Mouse (Mus musculus) lung, postnatal 0 days (tissue): Measurements from ENCODE around the gene Iqsec1. TPM values are rescaled to one million over a fixed set of nuclear protein-coding genes. Genes with fewer than 3 reads are reported as not detected.
A peak's percentile ranks its signal among the peaks of the same experiment; 100 is the strongest.

ENCODE experiments used
- ATAC-seq: fragments of 200-750 bp; cut with Nextera tagmentation; 2 replicates; pipeline ENCODE4 v1.8.0; 2017; ENCODE audit warnings: moderate library complexity
- DNase-seq: peaks from one replicate; pipeline ENCODE4 v3.0.0-alpha.2; 2016; ENCODE audit warnings: low spot score
- H3K27ac ChIP-seq: fragments of 300-500 bp; sonication (generic); 2 replicates; pipeline ENCODE4 v1.5.1; 2014; ENCODE audit warnings: antibody characterized with exemption, mild to moderate bottlenecking, low read length, mixed read lengths
- H3K27me3 ChIP-seq: fragments of 300-500 bp; sonication (generic); replicated peaks from 2 replicates; pipeline ENCODE4 v1.6.1; 2014; ENCODE audit warnings: low read length, mixed read lengths; ENCODE audit not compliant: insufficient read depth
- H3K36me3 ChIP-seq: fragments of 300-500 bp; sonication (generic); 2 replicates; pipeline ENCODE4 v1.6.1; 2014; ENCODE audit warnings: low read length, mixed read lengths; ENCODE audit not compliant: insufficient read depth
- H3K4me1 ChIP-seq: fragments of 300-500 bp; sonication (generic); 2 replicates; pipeline ENCODE4 v1.6.1; 2014; ENCODE audit warnings: antibody characterized with exemption, low read depth, low read length, mixed read lengths; ENCODE audit not compliant: insufficient read depth
- H3K4me2 ChIP-seq: fragments of 300-500 bp; sonication (generic); replicated peaks from 2 replicates; pipeline ENCODE4 v1.6.1; 2014; ENCODE audit warnings: low read depth, mild to moderate bottlenecking, low read length, moderate library complexity, mixed read lengths
- H3K4me3 ChIP-seq: fragments of 300-500 bp; sonication (generic); 2 replicates; pipeline ENCODE4 v1.5.1; 2014; ENCODE audit warnings: low read depth, low read length
- H3K9ac ChIP-seq: fragments of 300-500 bp; sonication (generic); replicated peaks from 2 replicates; pipeline ENCODE4 v1.6.1; 2014; ENCODE audit warnings: low read depth, mild to moderate bottlenecking
- H3K9me3 ChIP-seq: fragments of 300-500 bp; sonication (generic); 2 replicates; pipeline ENCODE4 v1.6.1; 2016; ENCODE audit warnings: low read length, mixed read lengths
- CTCF ChIP-seq: IDR thresholded peaks from 2 replicates; pipeline ENCODE4 v1.5.1; 2016; ENCODE audit warnings: antibody characterized with exemption, mild to moderate bottlenecking
- EP300 ChIP-seq: IDR thresholded peaks from 2 replicates; pipeline ENCODE4 v1.6.1; 2016; ENCODE audit warnings: antibody characterized with exemption, mild to moderate bottlenecking, control low read depth
- WGBS: fragments of 180-500 bp; shearing (Covaris S2); extraction: QIAGEN DNeasy Blood & Tissue Kit; methylation state at CpG from one replicate; pipeline ENCODE4 v1.1.7; 2014; 5-methylcytosine and 5-hydroxymethylcytosine counted together
- polyA plus RNA-seq: library from polyadenylated mRNA; unstranded; fragments of >200 nt; fragmentation: Nextera tagmentation; extraction: Ambion mirVana; gene quantifications from 2 replicates; pipeline ENCODE4 v1.2.1, GENCODE M21; 2015

The Iqsec1 gene
- polyA plus RNA-seq, 1 experiment from 2014 or later = 18.6 TPM

- Histone ChIP-seq H3K4me1 (no peaks in the 10 kb centered on the region), H3K4me2 (no peak overlapping the region), H3K36me3 (no peaks in the 10 kb centered on the region), H3K4me3 (no peak overlapping the region), H3K27ac (no peak overlapping the region), H3K9ac (no peak overlapping the region), H3K27me3 (no peaks in the 10 kb centered on the region), H3K9me3 (no peaks in the 10 kb centered on the region)
- no peak for DNase-seq
- WGBS = 50% methylated on average over 4 of the region's 4 CpGs
- TF ChIP-seq CTCF = no peak
- no peak for TF ChIP-seq EP300
- no peak for ATAC-seq
These were observed 23.1 kb upstream of the Iqsec1 start for GRCm38 (mm10) chr6:91011568-91011967.

- Histone ChIP-seq H3K9ac (no peak overlapping the region), H3K36me3 (no peaks in the 10 kb centered on the region), H3K4me2 (no peak overlapping the region), H3K4me1 (no peaks in the 10 kb centered on the region), H3K4me3 (no peak overlapping the region), H3K27me3 (no peaks in the 10 kb centered on the region), H3K9me3 (no peaks in the 10 kb centered on the region), H3K27ac (no peak overlapping the region)
- no peak for ATAC-seq
- DNase-seq = no peak
- 89% methylated on average over 3 of the region's 3 CpGs for WGBS
- no peak for TF ChIP-seq CTCF
- no peak for TF ChIP-seq EP300
These were observed 19.9 kb upstream of the Iqsec1 start for GRCm38 (mm10) chr6:91008284-91008830.

GRCm38 (mm10) chr6:91007207-91007606, 18.7 kb upstream of the Iqsec1 start:
- DNase-seq (no peak), ATAC-seq (no peak)
- no peak overlapping the region for H3K4me3 ChIP-seq

GRCm38 (mm10) chr6:91004157-91004556, 15.7 kb upstream of the Iqsec1 start:
- 90% methylated on average over 2 of the region's 2 CpGs for WGBS
- Histone ChIP-seq H3K9me3 (no peaks in the 10 kb centered on the region), H3K36me3 (no peaks in the 10 kb centered on the region), H3K4me3 (no peak overlapping the region), H3K4me2 (no peak overlapping the region), H3K4me1 (no peaks in the 10 kb centered on the region), H3K27ac (no peak overlapping the region), H3K9ac (no peak overlapping the region), H3K27me3 (no peaks in the 10 kb centered on the region)
- no peak for ATAC-seq
- no peak for TF ChIP-seq CTCF
- no peak for TF ChIP-seq EP300
- no peak for DNase-seq

More at GRCm38 (mm10) chr6:91007207-91007606, 18.7 kb upstream of the Iqsec1 start:
- H3K36me3 ChIP-seq = no peaks in the 10 kb centered on the region
- H3K9me3 ChIP-seq = no peaks in the 10 kb centered on the region
- TF ChIP-seq EP300 = no peak
- no peaks in the 10 kb centered on the region for H3K27me3 ChIP-seq
- no peak overlapping the region for H3K4me2 ChIP-seq
- H3K4me1 ChIP-seq = no peaks in the 10 kb centered on the region
- H3K9ac ChIP-seq = no peak overlapping the region
- 48% methylated on average over 2 of the region's 2 CpGs for WGBS
- H3K27ac ChIP-seq = no peak overlapping the region

- Histone ChIP-seq H3K4me1 (no peaks in the 10 kb centered on the region), H3K9ac (no peak overlapping the region), H3K27me3 (no peaks in the 10 kb centered on the region), H3K4me3 (no peak overlapping the region), H3K36me3 (no peaks in the 10 kb centered on the region), H3K4me2 (no peak overlapping the region), H3K9me3 (no peaks in the 10 kb centered on the region), H3K27ac (no peak overlapping the region)
- no peak for TF ChIP-seq EP300
- no peak for TF ChIP-seq CTCF
- ATAC-seq = no peak
- 29% methylated on average over 3 of the region's 3 CpGs for WGBS
- no peak for DNase-seq
These were observed 15.0 kb upstream of the Iqsec1 start for GRCm38 (mm10) chr6:91003310-91003995.

- Histone ChIP-seq H3K4me2 (no peak overlapping the region), H3K27ac (no peak overlapping the region), H3K9me3 (no peaks in the 10 kb centered on the region), H3K4me1 (no peaks in the 10 kb centered on the region), H3K9ac (no peak overlapping the region), H3K36me3 (no peaks in the 10 kb centered on the region), H3K27me3 (no peaks in the 10 kb centered on the region), H3K4me3 (no peak overlapping the region)
- peak; percentile 74 for ATAC-seq
- WGBS = 37% methylated on average over 7 of the region's 7 CpGs
- DNase-seq = peak; percentile 23
- TF ChIP-seq EP300 = no peak
- no peak for TF ChIP-seq CTCF
These were observed 13.1 kb upstream of the Iqsec1 start for GRCm38 (mm10) chr6:91001566-91001965.
